Mouse (Mus musculus): ENCODE results near the gene Gm49510. TPM values are rescaled to one million over a fixed set of nuclear protein-coding genes. Genes with fewer than 3 reads are reported as not detected.

The Gm49510 gene
- total RNA-seq, 4 experiments from 2014 or later, result not detected

GRCm38 (mm10) chr15:78877810-78878390 is 21.6 kb upstream of the Gm49510 start:
- DNase-seq (ENCODE audit: low spot score), result peak; percentile 34

- peak; percentile 48 for DNase-seq (ENCODE audit: low spot score)
Observed at GRCm38 (mm10) chr15:78878792-78879516, 20.5 kb upstream of the Gm49510 start.

GRCm38 (mm10) chr15:78880432-78880831 is 19.0 kb upstream of the Gm49510 start:
- DNase-seq (ENCODE audit: low spot score), result no peak

- no peak for DNase-seq (ENCODE audit: low spot score)
Observed at GRCm38 (mm10) chr15:78881828-78882227, 17.6 kb upstream of the Gm49510 start.

GRCm38 (mm10) chr15:78889401-78889853 is 10.0 kb upstream of the Gm49510 start:
- DNase-seq (ENCODE audit: low spot score), result no peak

GRCm38 (mm10) chr15:78892440-78892839 is 7.0 kb upstream of the Gm49510 start:
- DNase-seq (ENCODE audit: low spot score), result no peak

- DNase-seq (ENCODE audit: low spot score), result no peak
Observed at GRCm38 (mm10) chr15:78894726-78895125, 4.7 kb upstream of the Gm49510 start.

GRCm38 (mm10) chr15:78895741-78896140 is 3.7 kb upstream of the Gm49510 start:
- DNase-seq (ENCODE audit: low spot score), result no peak

- no peak for DNase-seq (ENCODE audit: low spot score)
Observed at GRCm38 (mm10) chr15:78896149-78896548, 3.3 kb upstream of the Gm49510 start.

GRCm38 (mm10) chr15:78897488-78897887 is 2.0 kb upstream of the Gm49510 start:
- DNase-seq (ENCODE audit: low spot score), result no peak

GRCm38 (mm10) chr15:78898507-78899001 is 913 bp upstream of the Gm49510 start:
- DNase-seq (ENCODE audit: low spot score), result no peak

GRCm38 (mm10) chr15:78899740-78900584 is 495 bp downstream of the Gm49510 start, which contains the start of gene Sh3bp1:
TSS of gene Sh3bp1 (plus strand) at chr15:78899768.
- DNase-seq (ENCODE audit: low spot score), result no peak

- no peak for DNase-seq (ENCODE audit: low spot score)
Observed at GRCm38 (mm10) chr15:78900585-78901421, 1.3 kb downstream of the Gm49510 start.

- no peak for DNase-seq (ENCODE audit: low spot score)
Observed at GRCm38 (mm10) chr15:78901422-78901789, 1.9 kb downstream of the Gm49510 start.

- DNase-seq (ENCODE audit: low spot score), result peak; percentile 86
Observed at GRCm38 (mm10) chr15:78903243-78903642, 3.8 kb downstream of the Gm49510 start.

GRCm38 (mm10) chr15:78908399-78908798 is 8.9 kb downstream of the Gm49510 start:
- no peak for DNase-seq (ENCODE audit: low spot score)

GRCm38 (mm10) chr15:78908982-78909381 is 9.5 kb downstream of the Gm49510 start:
- DNase-seq (ENCODE audit: low spot score), result no peak

- DNase-seq (ENCODE audit: low spot score), result no peak
Observed at GRCm38 (mm10) chr15:78912040-78912439, 12.6 kb downstream of the Gm49510 start.

- peak; percentile 90 for DNase-seq (ENCODE audit: low spot score)
Observed at GRCm38 (mm10) chr15:78913632-78914090, 14.2 kb downstream of the Gm49510 start, which contains the start of gene Pdxp. TSS of gene Pdxp (plus strand) at chr15:78913919.

GRCm38 (mm10) chr15:78914091-78914822 is 14.8 kb downstream of the Gm49510 start:
- DNase-seq (ENCODE audit: low spot score), result no peak

All from heart, adult 8-10 months (tissue).